In genomic region chr9:70657013-70657967, GRCm38 (mm10) we compare ENCODE assay signal across 1 mouse cellular context.
A peak's percentile ranks its signal among the peaks of the same experiment; 100 is the strongest.
TF ChIP-seq lines count a peak whose summit lies in the region.

Gene Mindy2, minus strand, starts transcription at chr9:70657174.

TF ChIP-seq in CH12.LX, 34 proteins besides CTCF, POLR2A, EP300 and RAD21 (continued from another document):
- peak; percentile 82 for TF ChIP-seq MXI1 (IDR thresholded peaks at IDR 0.05; ENCODE audit: low read depth, low read length)
- TF ChIP-seq NELFE (IDR thresholded peaks at IDR 0.05; ENCODE audit: low read depth, low read length): no peak; the same call in 1 of the 2 replicates
- TF ChIP-seq UBTF (IDR thresholded peaks at IDR 0.05; ENCODE audit: low read depth, low read length): no peak
- peak; percentile 70 for TF ChIP-seq BHLHE40 (IDR thresholded peaks at IDR 0.05; ENCODE audit: low read depth, low read length)
- TF ChIP-seq JUND (conservative IDR thresholded peaks at IDR 0.05; ENCODE audit: low read depth, low read length): no peak
- TF ChIP-seq SIN3A (IDR thresholded peaks at IDR 0.05; ENCODE audit: low read length): peak; percentile 72; the same call in 1 of the 2 replicates
- no peak for TF ChIP-seq KAT2A (IDR thresholded peaks at IDR 0.05; ENCODE audit: insufficient replicate concordance, low read length)
- TF ChIP-seq POLR2AphosphoS2 (IDR thresholded peaks at IDR 0.05; ENCODE audit: low read depth, low read length): no peak
- peak; percentile 29; the same call in 1 of the 2 replicates for TF ChIP-seq USF1 (IDR thresholded peaks at IDR 0.05; ENCODE audit: low read depth, low read length)
- peak; percentile 83 for TF ChIP-seq ELF1 (IDR thresholded peaks at IDR 0.05; ENCODE audit: low read depth, low read length)
- TF ChIP-seq MYC (IDR thresholded peaks at IDR 0.05; ENCODE audit: low read depth, low read length): 0 out of 2 replicates have a peak, but pooled peaks have one; percentile 22
- peak; percentile 47; the same call in 1 of the 2 replicates for TF ChIP-seq MAX (IDR thresholded peaks at IDR 0.05; ENCODE audit: low read length)
- peak; percentile 38; the same call in 1 of the 2 replicates for TF ChIP-seq ETS1 (conservative IDR thresholded peaks at IDR 0.05; ENCODE audit: low read depth, low read length)
- peak; percentile 31; the same call in 1 of the 2 replicates for TF ChIP-seq ZNF384 (IDR thresholded peaks at IDR 0.05; ENCODE audit: low read depth, low read length)
- no peak for TF ChIP-seq MEF2A (IDR thresholded peaks at IDR 0.05; ENCODE audit: borderline replicate concordance, low read depth, low read length)
- TF ChIP-seq MAZ (IDR thresholded peaks at IDR 0.05; ENCODE audit: low read depth, low read length): no peak
- TF ChIP-seq RCOR1 (conservative IDR thresholded peaks at IDR 0.05; ENCODE audit: low read depth, low read length): no peak
- TF ChIP-seq MAFK (IDR thresholded peaks at IDR 0.05; ENCODE audit: insufficient replicate concordance, low read length): no peak
- peak; percentile 72; the same call in 1 of the 2 replicates for TF ChIP-seq TBP (conservative IDR thresholded peaks at IDR 0.05; ENCODE audit: low read depth, low read length)
- no peak for TF ChIP-seq IRF4 (IDR thresholded peaks at IDR 0.05; ENCODE audit: low read depth, low read length)
- TF ChIP-seq ZMIZ1 (IDR thresholded peaks at IDR 0.05; ENCODE audit: low read depth, low read length): 0 out of 2 replicates have a peak, but pooled peaks have one; percentile 33
- no peak for TF ChIP-seq PAX5 (IDR thresholded peaks at IDR 0.05; ENCODE audit: low read length)
